Mouse (Mus musculus) MEL-GATA-1-ER (cell line): Measurements from ENCODE around the gene Ssbp2.
A peak's percentile ranks its signal among the peaks of the same experiment; 100 is the strongest.

Experiments
- DNase-seq: peaks from one replicate; pipeline ENCODE4 v3.0.0-alpha.2; 2012; ENCODE audit warnings: low read depth; ENCODE audit errors: extremely low read depth

Gene Ssbp2

GRCm38 (mm10) chr13:91724211-91724610 lies 264.1 kb downstream of the Ssbp2 start:
- DNase-seq, result no peak

DNA sequence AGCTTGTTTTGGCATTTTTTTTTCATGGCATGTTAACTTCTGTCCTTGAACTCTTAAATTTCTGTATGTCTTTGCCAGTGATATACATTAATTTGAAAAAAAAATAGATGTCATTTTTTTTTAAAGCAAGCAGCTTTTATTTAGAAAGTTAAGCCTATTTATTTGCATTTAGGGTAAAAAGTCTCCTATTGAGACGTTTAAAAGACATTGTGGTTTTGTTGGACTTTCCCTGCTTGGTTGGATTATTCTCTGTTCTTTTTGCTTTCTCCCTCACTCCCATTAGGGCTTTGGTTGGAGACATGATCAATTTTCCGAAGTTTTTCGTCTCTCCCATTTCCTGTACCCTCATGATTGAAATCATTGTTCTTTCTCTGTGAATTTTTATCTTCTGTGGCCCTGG lies 265.0 kb downstream of the Ssbp2 start:
- DNase-seq, result no peak

GRCm38 (mm10) chr13:91727899-91728298 lies 267.8 kb downstream of the Ssbp2 start:
- DNase-seq, result peak; percentile 93

GRCm38 (mm10) chr13:91737191-91737590 lies 277.1 kb downstream of the Ssbp2 start:
- no peak for DNase-seq

GRCm38 (mm10) chr13:91740851-91741250 lies 280.8 kb downstream of the Ssbp2 start:
- no peak for DNase-seq

- no peak for DNase-seq
Measured at GRCm38 (mm10) chr13:91741280-91742047, 281.4 kb downstream of the Ssbp2 start, which contains the start of gene Acot12. TSS of gene Acot12 (plus strand) at chr13:91741512.

DNA sequence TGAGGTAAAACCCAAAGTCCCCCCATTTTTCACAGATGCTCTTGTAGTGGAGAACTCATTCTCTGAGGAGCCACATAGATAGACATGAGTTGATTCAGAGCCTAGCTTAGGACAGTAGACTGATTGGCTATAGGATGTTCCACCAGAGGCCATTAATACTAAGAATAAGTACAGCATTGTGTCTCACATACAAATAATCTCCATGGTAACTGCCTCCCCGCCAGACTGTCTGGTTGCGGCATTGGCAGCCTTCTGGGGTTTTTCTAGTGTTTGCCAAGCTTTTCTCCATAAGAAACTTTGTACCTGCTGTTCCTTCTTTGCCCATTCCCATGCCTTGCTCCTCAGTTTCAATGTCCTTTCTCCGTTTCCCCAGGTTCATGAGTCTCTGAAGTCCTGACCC lies 283.1 kb downstream of the Ssbp2 start:
- no peak for DNase-seq

GRCm38 (mm10) chr13:91746470-91746869 lies 286.4 kb downstream of the Ssbp2 start:
- DNase-seq, result peak; percentile 20

DNA sequence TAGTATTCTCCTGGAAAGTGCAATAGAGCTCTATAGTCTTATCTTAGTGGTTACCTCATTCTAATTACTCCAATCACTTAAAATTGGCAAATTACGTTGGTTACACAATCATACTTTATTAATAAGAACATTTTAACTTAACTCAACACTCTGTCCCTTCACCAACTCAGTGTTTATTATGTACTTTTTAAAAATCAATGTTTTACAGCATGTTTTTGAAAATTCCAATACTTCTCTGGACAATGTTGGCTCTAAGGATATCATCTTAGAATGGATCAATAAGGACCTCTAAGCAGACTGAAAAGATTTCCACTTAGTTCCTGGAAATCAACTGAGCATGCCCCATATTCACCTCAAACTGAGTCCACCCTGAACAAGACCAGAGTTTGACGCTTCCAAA lies 288.3 kb downstream of the Ssbp2 start:
- DNase-seq, result no peak

DNA sequence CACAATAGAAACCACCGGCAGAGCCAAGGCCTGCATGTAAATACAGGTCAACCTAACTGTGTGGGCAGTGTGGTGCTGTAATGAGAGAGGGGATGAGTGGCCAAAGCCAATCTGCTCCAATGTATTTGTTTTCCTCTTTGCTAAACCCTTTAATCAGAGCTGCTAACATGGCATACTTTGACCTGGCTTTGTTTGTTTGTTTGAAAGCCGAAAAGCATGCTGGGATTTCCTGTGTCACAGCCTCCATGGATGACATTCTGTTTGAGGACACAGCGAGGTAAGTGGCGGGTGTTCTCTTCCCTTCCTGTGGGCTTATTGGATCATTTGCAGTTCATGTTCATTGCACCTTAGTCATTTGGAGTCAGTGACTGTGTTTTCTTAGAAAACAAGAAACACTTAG lies 289.9 kb downstream of the Ssbp2 start:
- DNase-seq, result no peak
